Mouse (Mus musculus) hindbrain, embryonic 11.5 days (tissue): ENCODE results near the gene Tanc1. TPM values are rescaled to one million over a fixed set of nuclear protein-coding genes. Genes with fewer than 3 reads are reported as not detected.
"Not testable (repeated sequence)": the region's sequence is repeated elsewhere in the genome, so short reads cannot be mapped to it uniquely, and the experiment has no call there.

Experiments used
- ATAC-seq: fragments of 200-750 bp; cut with Nextera tagmentation; 2 replicates; pipeline ENCODE4 v1.8.0; 2017; ENCODE audit warnings: mild to moderate bottlenecking, moderate TSS enrichment, moderate library complexity; ENCODE audit not compliant: low FRiP score
- DNase-seq: peaks from one replicate; pipeline ENCODE4 v3.0.0-alpha.2; 2015; ENCODE audit warnings: low spot score
- H3K27ac ChIP-seq: fragments of 300-500 bp; sonication (generic); 2 replicates; pipeline ENCODE4 v1.5.1; 2014; ENCODE audit warnings: mild to moderate bottlenecking, low read depth, low read length
- H3K27me3 ChIP-seq: fragments of 300-500 bp; sonication (generic); 2 replicates; pipeline ENCODE4 v1.6.1; 2014; ENCODE audit warnings: mild to moderate bottlenecking, low read length, moderate library complexity, mixed read lengths; ENCODE audit not compliant: control insufficient read depth, insufficient read depth
- H3K36me3 ChIP-seq: fragments of 300-500 bp; sonication (generic); 2 replicates; pipeline ENCODE4 v1.6.1; 2014; ENCODE audit warnings: mild to moderate bottlenecking, low read length, moderate library complexity, mixed read lengths; ENCODE audit not compliant: control insufficient read depth, insufficient read depth
- H3K4me1 ChIP-seq: fragments of 300-500 bp; sonication (generic); replicated peaks from 2 replicates; pipeline ENCODE4 v1.6.1; 2014; ENCODE audit warnings: low read length, mixed read lengths; ENCODE audit not compliant: control insufficient read depth, insufficient read depth
- H3K4me2 ChIP-seq: fragments of 300-500 bp; sonication (generic); replicated peaks from 2 replicates; pipeline ENCODE4 v1.6.1; 2014; ENCODE audit warnings: mild to moderate bottlenecking, low read depth, low read length
- H3K4me3 ChIP-seq: fragments of 300-500 bp; sonication (generic); 2 replicates; pipeline ENCODE4 v1.5.1; 2014; ENCODE audit warnings: low read depth, low read length
- H3K9ac ChIP-seq: fragments of 300-500 bp; sonication (generic); 2 replicates; pipeline ENCODE4 v1.6.1; 2014; ENCODE audit warnings: low read depth, low read length
- H3K9me3 ChIP-seq: fragments of 300-500 bp; sonication (generic); 2 replicates; pipeline ENCODE4 v1.6.1; 2016; ENCODE audit warnings: low read length; ENCODE audit not compliant: control insufficient read depth
- WGBS: fragments of 180-500 bp; shearing (Covaris S2); extraction: QIAGEN DNeasy Blood & Tissue Kit; methylation state at CpG from one replicate; pipeline ENCODE4 v1.1.7; 2014; 5-methylcytosine and 5-hydroxymethylcytosine counted together
- polyA plus RNA-seq: library from polyadenylated mRNA; unstranded; fragments of >200 nt; fragmentation: Nextera tagmentation; extraction: Ambion mirVana; gene quantifications from 2 replicates; pipeline ENCODE4 v1.2.1, GENCODE M21; 2014

Tanc1 gene
- polyA plus RNA-seq, 1 experiment from 2014 or later, result 11.2 TPM

DNA sequence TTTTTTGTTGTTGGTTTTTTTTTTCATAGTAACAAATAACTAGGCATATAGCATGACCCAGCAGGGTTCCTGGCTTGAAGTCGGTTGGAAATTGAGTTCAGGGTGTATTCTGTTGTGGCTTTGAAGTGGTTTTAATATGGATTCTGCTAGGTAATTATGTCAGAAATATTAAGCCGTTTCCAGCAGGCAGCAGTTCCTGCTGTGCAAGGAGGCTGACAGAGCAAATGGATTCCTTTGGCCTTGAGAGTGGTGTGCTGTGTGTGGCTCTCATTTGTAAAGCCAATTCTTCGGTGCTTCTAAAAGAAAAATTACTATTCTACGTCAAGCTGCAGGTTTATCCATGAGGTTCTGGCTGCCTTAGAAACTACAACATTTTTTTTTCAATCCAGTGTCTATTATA is 228.3 kb downstream of the Tanc1 start:
- ATAC-seq (no peak), DNase-seq (no peak)
- no peak overlapping the region for H3K27ac ChIP-seq
- no peaks in the 10 kb centered on the region for H3K4me1 ChIP-seq
- H3K4me2 ChIP-seq, result no peak overlapping the region
- WGBS, result 60% methylated on average over 4 of the region's 4 CpGs
- H3K9me3 ChIP-seq, result no peaks in the 10 kb centered on the region
- H3K36me3 ChIP-seq, result no peaks in the 10 kb centered on the region; the same call in 1 of the 2 replicates
- no peaks in the 10 kb centered on the region for H3K27me3 ChIP-seq
- no peak overlapping the region for H3K9ac ChIP-seq
- no peak overlapping the region for H3K4me3 ChIP-seq

DNA sequence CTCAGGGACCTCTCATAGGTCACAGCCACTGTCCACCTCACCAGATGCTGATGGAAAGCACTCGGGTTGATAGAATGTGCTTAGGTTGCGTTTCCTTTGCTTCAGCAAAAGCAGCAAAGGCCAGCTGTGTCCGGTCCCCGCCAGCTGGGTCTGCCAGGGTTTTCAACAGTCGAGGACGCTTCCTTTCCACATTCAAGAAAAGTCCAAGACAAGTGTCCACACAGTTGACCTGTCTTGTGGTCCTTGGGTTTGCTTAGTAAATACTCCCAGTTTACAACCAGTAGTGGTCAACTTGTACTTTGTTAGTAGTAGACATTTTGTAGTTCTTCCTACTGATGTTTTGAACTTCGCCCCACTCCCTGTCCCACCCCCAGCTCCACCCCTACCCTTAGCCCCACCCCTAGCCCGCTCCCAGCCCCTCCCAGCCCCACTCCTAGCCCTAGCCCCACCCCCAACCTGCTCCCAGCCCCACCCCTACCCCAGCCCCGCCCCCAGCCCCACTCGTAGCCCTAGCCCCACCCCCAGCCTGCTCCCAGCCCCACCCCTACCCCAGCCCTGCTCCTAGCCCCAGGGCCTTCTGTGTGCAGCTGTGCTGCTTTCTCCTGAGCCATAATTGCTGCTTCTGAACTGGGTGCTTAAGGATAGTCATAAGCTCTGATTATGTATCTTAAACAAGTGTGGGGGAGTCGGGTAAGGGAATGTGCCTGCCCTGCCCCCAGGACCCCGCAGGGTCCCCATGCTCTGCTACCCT is 229.5 kb downstream of the Tanc1 start:
- H3K36me3 ChIP-seq, result no peaks in the 10 kb centered on the region; the same call in 1 of the 2 replicates
- 57% methylated on average over 11 of the region's 12 CpGs for WGBS
- H3K4me2 ChIP-seq, result no peak overlapping the region
- ATAC-seq (no peak), DNase-seq (peak; percentile 14)
- no peaks in the 10 kb centered on the region for H3K9me3 ChIP-seq
- no peak overlapping the region for H3K4me3 ChIP-seq
- H3K9ac ChIP-seq, result no peak overlapping the region
- no peaks in the 10 kb centered on the region for H3K27me3 ChIP-seq
- no peak overlapping the region; the same call in 1 of the 2 replicates for H3K27ac ChIP-seq
- H3K4me1 ChIP-seq, result no peaks in the 10 kb centered on the region

DNA sequence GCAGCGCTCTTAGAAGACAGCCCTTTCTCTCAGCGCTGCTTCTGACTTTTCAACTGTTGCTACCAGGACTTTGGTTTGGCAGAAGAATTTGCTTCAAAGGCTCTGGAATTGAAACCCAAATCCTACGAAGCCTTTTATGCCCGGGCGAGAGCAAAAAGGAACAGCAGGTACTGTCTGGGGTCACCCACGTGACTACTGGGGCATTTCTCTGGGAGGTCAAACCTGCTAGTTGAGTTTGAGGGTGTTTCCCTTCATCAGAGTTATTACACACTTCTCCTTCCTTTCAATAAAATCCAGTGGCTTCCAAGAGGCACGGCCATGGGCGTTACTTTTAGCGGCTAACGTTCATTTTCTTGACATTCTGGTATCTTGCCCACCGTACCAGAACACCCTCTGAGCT is 230.1 kb downstream of the Tanc1 start:
- Histone ChIP-seq H3K27me3 (no peaks in the 10 kb centered on the region), H3K36me3 (no peaks in the 10 kb centered on the region; the same call in 1 of the 2 replicates), H3K4me2 (no peak overlapping the region), H3K27ac (no peak overlapping the region), H3K9me3 (no peaks in the 10 kb centered on the region), H3K4me1 (no peaks in the 10 kb centered on the region), H3K9ac (no peak overlapping the region), H3K4me3 (no peak overlapping the region)
- DNase-seq (no peak), ATAC-seq (no peak)
- WGBS, result 80% methylated on average over 11 of the region's 11 CpGs

DNA sequence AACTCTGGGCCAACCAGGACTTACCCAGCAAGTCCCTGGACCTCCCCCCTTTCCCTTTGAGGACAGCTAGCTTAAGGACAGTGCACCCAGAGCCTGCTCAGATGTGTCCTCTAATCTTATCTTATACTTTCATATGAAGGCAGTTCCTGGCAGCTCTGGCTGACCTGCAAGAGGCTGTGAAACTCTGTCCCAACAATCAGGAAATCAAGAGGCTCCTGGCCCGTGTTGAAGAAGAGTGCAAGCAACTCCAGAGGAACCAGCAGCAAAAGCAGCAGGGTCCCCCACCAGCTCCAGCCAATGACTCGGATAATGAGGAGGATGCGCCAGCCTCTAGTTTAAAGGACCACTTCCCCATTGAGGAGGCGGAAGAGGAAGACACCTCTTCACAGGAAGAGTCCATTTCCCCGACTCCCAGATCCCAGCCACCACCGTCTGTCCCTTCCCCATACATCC is 230.7 kb downstream of the Tanc1 start:
- Histone ChIP-seq H3K4me2 (no peak overlapping the region), H3K27me3 (no peaks in the 10 kb centered on the region), H3K27ac (no peak overlapping the region), H3K4me3 (no peak overlapping the region), H3K36me3 (no peaks in the 10 kb centered on the region), H3K9ac (no peak overlapping the region), H3K9me3 (no peaks in the 10 kb centered on the region), H3K4me1 (no peaks in the 10 kb centered on the region)
- ATAC-seq (no peak), DNase-seq (no peak)
- WGBS, result 86% methylated on average over 6 of the region's 6 CpGs

DNA sequence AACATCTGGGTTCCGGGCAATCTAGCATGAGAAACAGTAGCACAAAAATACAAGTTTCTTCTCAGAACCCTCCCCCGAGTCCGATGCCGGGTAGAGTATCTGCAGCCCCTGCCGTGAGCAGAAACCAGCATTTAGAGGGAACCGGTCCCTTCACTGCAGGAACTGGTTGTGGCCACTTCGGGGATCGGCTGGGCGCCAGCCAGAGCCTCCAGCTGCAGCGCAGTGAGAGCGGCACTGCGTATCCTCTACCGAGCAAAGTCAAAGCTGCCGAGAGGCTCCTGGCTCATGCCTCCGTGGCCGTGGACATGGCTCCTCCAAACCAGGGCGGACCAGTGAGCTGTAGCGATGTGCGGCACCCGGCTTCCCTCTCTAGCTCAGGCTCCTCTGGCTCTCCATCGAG is 231.3 kb downstream of the Tanc1 start:
- Histone ChIP-seq H3K4me3 (no peak overlapping the region), H3K4me2 (no peak overlapping the region), H3K9me3 (no peaks in the 10 kb centered on the region), H3K27me3 (no peaks in the 10 kb centered on the region), H3K9ac (no peak overlapping the region), H3K36me3 (no peaks in the 10 kb centered on the region), H3K27ac (no peak overlapping the region), H3K4me1 (no peaks in the 10 kb centered on the region)
- DNase-seq (no peak), ATAC-seq (no peak)
- 82% methylated on average over 21 of the region's 21 CpGs for WGBS

DNA sequence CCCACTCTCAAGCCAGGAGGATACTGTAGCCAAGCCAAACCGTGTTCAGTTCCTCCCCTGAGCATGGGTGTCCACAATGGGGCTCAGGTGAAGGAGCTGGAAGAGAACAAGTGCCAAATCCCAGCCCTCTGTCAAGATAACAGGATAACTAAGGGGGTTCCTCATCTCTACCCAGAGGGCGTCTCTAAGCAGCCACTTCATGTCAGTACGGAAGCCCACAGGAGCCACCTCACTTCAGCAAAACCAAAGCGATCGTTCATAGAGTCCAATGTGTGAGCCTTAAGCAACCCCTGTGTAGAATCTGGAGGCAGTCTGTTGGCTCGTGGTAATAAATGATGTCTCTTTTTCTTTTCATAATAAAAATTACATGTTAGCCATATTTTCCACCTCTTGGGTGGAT is 232.0 kb downstream of the Tanc1 start:
- H3K9ac ChIP-seq, result no peak overlapping the region
- no peaks in the 10 kb centered on the region for H3K9me3 ChIP-seq
- ATAC-seq (no peak), DNase-seq (no peak)
- H3K27me3 ChIP-seq, result no peaks in the 10 kb centered on the region
- no peak overlapping the region for H3K4me2 ChIP-seq
- 93% methylated on average over 6 of the region's 6 CpGs for WGBS
- no peak overlapping the region for H3K4me3 ChIP-seq
- H3K27ac ChIP-seq, result no peak overlapping the region
- no peaks in the 10 kb centered on the region for H3K4me1 ChIP-seq
- H3K36me3 ChIP-seq, result no peaks in the 10 kb centered on the region

DNA sequence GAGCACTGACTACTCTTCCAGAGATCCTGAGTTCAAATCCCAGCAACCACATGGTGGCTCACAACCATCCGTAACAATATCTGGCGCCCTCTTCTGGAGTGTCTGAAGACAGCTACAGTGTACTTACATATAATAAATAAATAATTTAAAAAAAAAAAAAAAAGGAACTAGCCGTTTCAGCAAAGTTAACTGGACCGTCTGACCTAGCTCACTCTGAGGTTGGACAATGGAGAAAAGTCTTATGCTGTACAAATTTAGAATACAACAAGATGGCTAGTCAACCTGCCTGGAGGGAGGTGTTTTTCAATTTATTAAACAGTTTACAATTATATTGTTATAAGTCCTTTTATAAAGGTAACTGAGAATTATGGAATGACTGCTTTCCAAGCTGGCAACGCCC is 240.0 kb downstream of the Tanc1 start:
- not testable (repeated sequence) for H3K27me3 ChIP-seq, H3K27ac ChIP-seq, H3K4me3 ChIP-seq, H3K9ac ChIP-seq, H3K9me3 ChIP-seq, ATAC-seq, H3K4me2 ChIP-seq, DNase-seq, H3K36me3 ChIP-seq, H3K4me1 ChIP-seq
- WGBS, result 86% methylated on average over 3 of the region's 5 CpGs

DNA sequence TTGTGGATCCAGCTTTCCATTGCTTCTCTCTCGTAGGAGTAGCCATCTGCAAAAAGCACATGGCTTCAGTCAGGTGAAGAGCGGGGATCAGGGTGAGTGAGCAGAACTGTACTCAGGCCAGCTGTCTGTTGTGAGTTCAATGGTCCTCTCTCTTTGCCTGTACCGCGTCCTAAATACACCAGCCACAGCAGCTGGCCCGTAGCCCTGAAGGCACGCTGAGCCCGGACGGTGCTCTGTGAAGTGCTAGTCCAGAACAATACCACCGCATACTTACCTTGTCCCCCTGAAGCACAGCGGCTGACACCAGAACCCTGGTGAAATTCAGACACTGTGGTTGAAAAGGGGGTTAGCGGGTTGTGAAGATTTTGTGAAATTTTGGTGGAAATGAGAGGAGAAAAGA is 241.1 kb downstream of the Tanc1 start:
- ATAC-seq (no peak), DNase-seq (no peak)
- no peaks in the 10 kb centered on the region for H3K4me1 ChIP-seq
- no peaks in the 10 kb centered on the region for H3K9me3 ChIP-seq
- H3K36me3 ChIP-seq, result no peaks in the 10 kb centered on the region
- H3K4me3 ChIP-seq, result no peak overlapping the region
- no peak overlapping the region for H3K27ac ChIP-seq
- no peaks in the 10 kb centered on the region for H3K27me3 ChIP-seq
- H3K9ac ChIP-seq, result no peak overlapping the region
- no peak overlapping the region for H3K4me2 ChIP-seq
- 76% methylated on average over 11 of the region's 11 CpGs for WGBS

DNA sequence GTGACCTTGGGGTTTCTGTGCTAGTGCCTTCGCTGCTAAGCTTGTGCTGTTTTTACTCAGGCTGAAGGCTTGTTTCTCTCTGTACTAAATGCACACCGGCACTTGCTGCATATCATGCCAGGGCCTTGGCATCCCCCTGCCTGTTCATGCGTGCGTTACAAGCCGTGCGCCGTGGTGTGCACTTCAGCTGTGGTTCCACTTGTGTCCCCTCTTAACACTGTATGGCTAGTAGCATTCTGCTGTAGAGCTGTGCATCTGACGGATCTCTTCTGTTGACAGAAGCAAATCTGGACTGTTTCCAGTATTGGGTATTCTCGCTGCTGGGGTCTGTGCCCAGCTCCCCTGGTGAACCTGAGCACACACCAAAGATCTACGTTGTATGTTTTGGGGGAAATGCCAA is 241.7 kb downstream of the Tanc1 start:
- no peak for DNase-seq
- Histone ChIP-seq H3K4me2 (no peak overlapping the region), H3K27me3 (no peaks in the 10 kb centered on the region), H3K9ac (no peak overlapping the region), H3K36me3 (no peaks in the 10 kb centered on the region), H3K9me3 (no peaks in the 10 kb centered on the region), H3K4me1 (no peaks in the 10 kb centered on the region), H3K27ac (no peak overlapping the region), H3K4me3 (no peak overlapping the region)
- WGBS, result 95% methylated on average over 10 of the region's 10 CpGs
- no peak for ATAC-seq
